Mouse (Mus musculus) left cerebral cortex, adult 11 months (tissue): ENCODE results near the gene Paf1.
A peak's percentile ranks its signal among the peaks of the same experiment; 100 is the strongest.

Experiments used
- DNase-seq: peaks from one replicate; pipeline ENCODE4 v3.0.0; 2022; ENCODE audit warnings: low spot score

Gene Paf1

DNA sequence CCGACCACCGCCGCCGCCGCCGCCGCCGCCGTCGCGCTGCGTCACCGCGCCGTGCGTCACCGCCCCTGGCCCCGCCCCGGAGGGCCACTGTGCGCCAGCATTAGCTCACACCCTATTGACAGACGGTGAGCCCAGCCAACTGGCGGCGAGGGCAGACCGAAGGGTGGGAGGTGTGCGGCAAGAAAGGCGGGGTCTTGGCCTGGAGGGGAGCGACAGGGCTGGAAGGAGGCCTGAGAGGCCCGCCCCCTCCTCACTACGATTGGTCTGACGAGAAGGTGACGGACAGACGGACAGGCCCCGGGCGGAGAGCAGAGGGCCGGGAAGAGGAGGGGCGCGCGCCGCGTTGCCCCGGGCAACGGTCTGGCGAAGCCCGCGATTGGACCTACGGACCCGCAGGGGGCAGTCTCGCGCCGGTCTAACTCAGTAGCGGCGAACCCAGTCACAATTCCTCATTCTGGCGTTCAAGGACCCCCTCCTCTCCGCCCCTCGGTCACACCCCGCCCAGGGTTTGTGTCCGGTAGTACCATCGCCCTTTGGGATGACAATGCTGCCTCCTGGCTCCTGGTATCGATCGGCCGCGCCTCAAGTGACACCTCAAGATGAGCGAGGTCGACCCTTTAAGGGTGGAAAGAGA is 43.6 kb downstream of the Paf1 start:
- DNase-seq = peak; percentile 100

- peak; percentile 67 for DNase-seq
Observed at GRCm38 (mm10) chr7:28436932-28437570, 44.3 kb downstream of the Paf1 start, which contains the start of gene Gmfg. Gmfg (plus strand) TSS chr7:28437447.

DNA sequence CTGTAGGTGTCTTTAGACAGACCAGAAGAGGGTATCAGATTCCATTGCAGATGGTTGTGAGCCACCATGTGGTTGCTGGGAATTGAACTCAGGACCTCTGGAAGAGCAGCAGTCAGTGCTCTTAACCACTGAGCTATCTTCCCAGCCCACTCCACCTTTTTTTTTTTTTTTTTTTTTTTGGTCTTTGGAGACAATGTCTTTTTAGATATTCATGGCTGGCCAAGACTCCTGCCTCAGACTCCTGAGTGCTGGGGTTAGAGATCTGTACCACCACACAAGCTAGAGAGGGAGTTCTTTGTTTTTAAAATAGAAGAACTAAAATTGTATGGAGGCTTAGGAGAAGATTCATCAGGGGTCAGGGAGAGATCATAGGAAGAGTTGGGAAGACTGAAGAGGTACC is 45.2 kb downstream of the Paf1 start:
- DNase-seq = no peak

GRCm38 (mm10) chr7:28438771-28439170 is 46.0 kb downstream of the Paf1 start:
- DNase-seq = no peak

DNA sequence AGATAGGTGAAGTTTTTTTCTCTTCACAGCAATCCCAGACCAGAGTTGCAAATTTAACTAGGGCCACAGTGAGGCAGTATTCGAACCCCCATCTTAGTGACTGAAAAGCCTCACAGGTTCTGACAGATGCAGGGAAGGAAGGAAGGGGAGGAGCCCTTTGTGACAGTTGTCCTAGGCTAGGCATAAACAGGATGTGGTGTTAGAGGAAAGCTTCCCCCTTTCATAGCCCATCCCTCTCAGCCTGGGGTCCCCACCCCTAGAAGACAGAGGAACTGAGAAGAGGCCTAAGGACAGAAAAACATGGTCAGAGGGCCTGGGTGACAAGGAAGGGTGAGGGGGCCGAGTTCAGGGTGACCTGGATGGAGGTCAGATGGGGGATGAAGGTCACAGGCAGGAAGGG is 48.0 kb downstream of the Paf1 start:
- no peak for DNase-seq

DNA sequence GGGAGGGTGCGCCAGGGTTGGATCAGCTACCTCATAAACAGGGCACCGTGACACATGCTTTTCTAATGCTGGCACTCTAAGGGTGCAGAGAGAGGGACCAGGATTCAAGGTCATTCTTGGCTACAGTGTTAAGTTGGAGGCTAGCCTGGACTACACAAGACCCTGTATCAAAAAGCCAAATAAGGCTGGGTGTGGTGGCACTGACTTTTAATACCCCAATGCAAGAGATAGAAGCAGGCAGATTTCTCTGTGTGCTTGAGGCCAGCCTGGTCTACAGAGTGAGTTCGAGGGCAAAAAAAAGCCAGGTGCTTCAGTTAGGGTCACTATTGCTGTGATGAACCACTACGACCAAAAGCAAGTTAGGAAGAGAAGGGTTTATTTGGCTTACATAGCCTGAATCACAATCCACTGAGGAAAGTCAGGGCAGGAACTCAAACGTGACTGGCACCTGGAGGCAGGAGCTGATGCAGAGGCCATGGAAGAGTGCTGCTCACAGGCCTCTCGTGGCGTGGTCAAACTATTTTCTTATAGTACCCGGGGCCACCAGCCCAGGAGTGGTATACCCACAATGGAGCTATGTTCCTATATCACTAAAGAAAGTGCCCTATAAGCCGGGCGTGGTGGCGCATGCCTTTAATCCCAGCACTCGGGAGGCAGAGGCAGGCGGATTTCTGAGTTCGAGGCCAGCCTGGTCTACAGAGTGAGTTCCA is 49.2 kb downstream of the Paf1 start:
- no peak for DNase-seq

DNA sequence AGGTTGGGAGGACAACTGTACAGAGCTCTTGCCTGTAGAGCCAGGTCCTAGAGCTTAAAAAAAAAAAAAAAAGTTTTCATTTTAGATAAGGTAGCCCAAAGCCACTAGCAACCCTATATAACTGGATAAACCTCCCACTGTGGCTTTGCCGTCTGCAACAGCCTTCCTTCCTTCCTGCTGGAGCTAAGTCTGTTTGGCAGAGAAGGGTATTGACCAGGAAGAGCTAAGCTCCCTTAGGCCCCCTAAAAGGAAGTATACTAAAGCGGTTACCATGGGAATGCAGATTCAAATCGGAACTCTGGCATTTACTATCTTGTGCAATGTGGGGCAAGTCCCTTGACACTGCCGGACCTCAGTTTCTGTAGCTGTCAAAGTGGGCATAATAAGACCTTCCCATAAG is 49.9 kb downstream of the Paf1 start:
- DNase-seq = no peak

- no peak for DNase-seq
Observed at GRCm38 (mm10) chr7:28444344-28444974, 51.7 kb downstream of the Paf1 start.

- DNase-seq = peak; percentile 56
Observed at GRCm38 (mm10) chr7:28446446-28446845, 53.7 kb downstream of the Paf1 start.

- DNase-seq = no peak
Observed at GRCm38 (mm10) chr7:28447101-28447830, 54.5 kb downstream of the Paf1 start.

GRCm38 (mm10) chr7:28447865-28448820 is 55.4 kb downstream of the Paf1 start:
- DNase-seq = no peak
